Mouse (Mus musculus) kidney, postnatal 0 days (tissue): Measurements from ENCODE around the gene Spink2. TPM values are rescaled to one million over a fixed set of nuclear protein-coding genes. Genes with fewer than 3 reads are reported as not detected.

Experiments
- ATAC-seq: fragments of 200-750 bp; cut with Nextera tagmentation; replicated peaks from 2 replicates; pipeline ENCODE4 v1.8.0; 2017; ENCODE audit warnings: low read depth, moderate number of reproducible peaks, moderate TSS enrichment, moderate library complexity; ENCODE audit not compliant: low FRiP score
- DNase-seq: peaks from one replicate; pipeline ENCODE4 v3.0.0-alpha.2; 2016; ENCODE audit warnings: low spot score
- H3K27ac ChIP-seq: fragments of 300-500 bp; sonication (generic); 2 replicates; pipeline ENCODE4 v1.5.1; 2014; ENCODE audit warnings: mild to moderate bottlenecking
- H3K27me3 ChIP-seq: fragments of 300-500 bp; sonication (generic); 2 replicates; pipeline ENCODE4 v1.6.1; 2014; ENCODE audit warnings: low read length, mixed read lengths; ENCODE audit not compliant: insufficient read depth
- H3K36me3 ChIP-seq: fragments of 300-500 bp; sonication (generic); 2 replicates; pipeline ENCODE4 v1.6.1; 2014; ENCODE audit warnings: low read length, mixed read lengths; ENCODE audit not compliant: insufficient read depth
- H3K4me1 ChIP-seq: fragments of 300-500 bp; sonication (generic); replicated peaks from 2 replicates; pipeline ENCODE4 v1.6.1; 2014; ENCODE audit warnings: antibody characterized with exemption, low read length, mixed read lengths; ENCODE audit not compliant: insufficient read depth
- H3K4me2 ChIP-seq: fragments of 300-500 bp; sonication (generic); 2 replicates; pipeline ENCODE4 v1.6.1; 2014; ENCODE audit warnings: mild to moderate bottlenecking, low read length, moderate library complexity, mixed read lengths
- H3K4me3 ChIP-seq: fragments of 300-500 bp; sonication (generic); replicated peaks from 2 replicates; pipeline ENCODE4 v1.5.1; 2014; ENCODE audit warnings: low read depth, low read length
- H3K9ac ChIP-seq: fragments of 300-500 bp; sonication (generic); 2 replicates; pipeline ENCODE4 v1.6.1; 2014; ENCODE audit warnings: low read depth, low read length
- H3K9me3 ChIP-seq: fragments of 300-500 bp; sonication (generic); replicated peaks from 2 replicates; pipeline ENCODE4 v1.6.1; 2016; ENCODE audit warnings: low read length, inconsistent platforms, mixed read lengths
- CTCF ChIP-seq: IDR thresholded peaks from 2 replicates; pipeline ENCODE4 v1.5.1; 2016; ENCODE audit warnings: antibody characterized with exemption, low read depth, mild to moderate bottlenecking, moderate library complexity
- WGBS: fragments of 180-500 bp; shearing (Covaris S2); extraction: QIAGEN DNeasy Blood & Tissue Kit; methylation state at CpG from one replicate; pipeline ENCODE4 v1.1.7; 2014; 5-methylcytosine and 5-hydroxymethylcytosine counted together
- polyA plus RNA-seq: library from polyadenylated mRNA; unstranded; fragments of >200 nt; fragmentation: Nextera tagmentation; extraction: Ambion mirVana; gene quantifications from 2 replicates; pipeline ENCODE4 v1.2.1, GENCODE M21; 2015

Spink2 gene
- polyA plus RNA-seq, 1 experiment from 2014 or later, result 1.0 TPM

- no peaks in the 10 kb centered on the region for H3K36me3 ChIP-seq
These were observed 41.0 kb upstream of the Spink2 start for GRCm38 (mm10) chr5:77252115-77252827.

DNA sequence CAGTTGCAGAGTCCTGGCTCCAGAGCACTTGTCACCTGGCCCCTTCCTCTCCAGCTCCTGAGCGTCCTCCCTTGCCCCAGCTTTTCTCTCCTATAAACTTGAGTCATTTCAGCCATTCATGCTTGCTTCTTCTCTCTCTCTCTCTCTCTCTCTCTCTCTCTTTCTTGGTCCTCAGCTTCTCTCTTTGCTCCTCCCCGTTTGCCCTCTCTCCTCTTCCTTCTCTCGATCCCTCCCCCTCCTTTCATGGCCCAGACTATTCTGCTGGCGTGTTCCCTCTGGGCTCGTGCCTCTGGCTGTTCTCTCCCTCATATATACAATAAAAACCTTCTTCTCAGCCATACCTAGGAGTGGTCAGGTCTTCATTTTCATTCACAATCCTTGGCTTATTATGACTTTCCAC, 40.4 kb upstream of the Spink2 start:
- H3K27me3 ChIP-seq, result no peaks in the 10 kb centered on the region
- H3K4me2 ChIP-seq, result no peak overlapping the region
- no peak overlapping the region for H3K27ac ChIP-seq
- H3K36me3 ChIP-seq, result no peaks in the 10 kb centered on the region
- 19% methylated on average over 5 of the region's 5 CpGs for WGBS
- DNase-seq, result no peak
- no peak overlapping the region for H3K9ac ChIP-seq
- no peak for TF ChIP-seq CTCF
- H3K4me3 ChIP-seq, result no peak overlapping the region
- ATAC-seq, result no peak
- H3K9me3 ChIP-seq, result no peaks in the 10 kb centered on the region
- H3K4me1 ChIP-seq, result no peaks in the 10 kb centered on the region

More at GRCm38 (mm10) chr5:77252115-77252827, 41.0 kb upstream of the Spink2 start:
- DNase-seq (no peak), ATAC-seq (no peak)
- Histone ChIP-seq H3K4me1 (no peaks in the 10 kb centered on the region), H3K27ac (no peak overlapping the region), H3K9ac (no peak overlapping the region), H3K9me3 (no peaks in the 10 kb centered on the region), H3K27me3 (no peaks in the 10 kb centered on the region), H3K4me2 (no peak overlapping the region), H3K4me3 (no peak overlapping the region)
- WGBS, result 63% methylated on average over 8 of the region's 8 CpGs
- TF ChIP-seq CTCF, result no peak

DNA sequence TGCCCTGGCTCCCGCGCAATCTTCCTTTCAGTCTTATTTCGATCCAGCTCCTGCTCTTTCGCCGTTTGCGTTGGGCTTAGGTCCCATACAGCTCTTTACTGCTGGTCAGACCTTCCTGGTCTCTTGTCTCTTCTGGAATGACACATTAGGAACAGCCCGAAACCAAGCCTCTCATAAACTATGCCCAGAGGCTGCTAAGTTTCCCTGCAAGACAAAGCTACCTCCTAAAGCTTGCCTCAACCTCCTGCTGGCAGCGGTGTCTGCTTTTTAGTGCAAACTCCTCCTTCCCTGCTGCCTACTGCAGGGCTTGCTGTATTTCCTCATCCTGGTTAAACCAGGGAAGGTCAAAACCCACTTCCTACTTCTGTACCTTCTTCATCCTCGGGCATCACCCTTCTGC, 38.8 kb upstream of the Spink2 start:
- Histone ChIP-seq H3K9ac (no peak overlapping the region), H3K4me3 (no peak overlapping the region), H3K9me3 (no peaks in the 10 kb centered on the region), H3K4me2 (no peak overlapping the region), H3K4me1 (no peaks in the 10 kb centered on the region; the same call in 1 of the 2 replicates), H3K36me3 (no peaks in the 10 kb centered on the region), H3K27ac (no peak overlapping the region), H3K27me3 (no peaks in the 10 kb centered on the region)
- DNase-seq (no peak), ATAC-seq (no peak)
- no peak for TF ChIP-seq CTCF
- WGBS, result 76% methylated on average over 9 of the region's 9 CpGs

DNA sequence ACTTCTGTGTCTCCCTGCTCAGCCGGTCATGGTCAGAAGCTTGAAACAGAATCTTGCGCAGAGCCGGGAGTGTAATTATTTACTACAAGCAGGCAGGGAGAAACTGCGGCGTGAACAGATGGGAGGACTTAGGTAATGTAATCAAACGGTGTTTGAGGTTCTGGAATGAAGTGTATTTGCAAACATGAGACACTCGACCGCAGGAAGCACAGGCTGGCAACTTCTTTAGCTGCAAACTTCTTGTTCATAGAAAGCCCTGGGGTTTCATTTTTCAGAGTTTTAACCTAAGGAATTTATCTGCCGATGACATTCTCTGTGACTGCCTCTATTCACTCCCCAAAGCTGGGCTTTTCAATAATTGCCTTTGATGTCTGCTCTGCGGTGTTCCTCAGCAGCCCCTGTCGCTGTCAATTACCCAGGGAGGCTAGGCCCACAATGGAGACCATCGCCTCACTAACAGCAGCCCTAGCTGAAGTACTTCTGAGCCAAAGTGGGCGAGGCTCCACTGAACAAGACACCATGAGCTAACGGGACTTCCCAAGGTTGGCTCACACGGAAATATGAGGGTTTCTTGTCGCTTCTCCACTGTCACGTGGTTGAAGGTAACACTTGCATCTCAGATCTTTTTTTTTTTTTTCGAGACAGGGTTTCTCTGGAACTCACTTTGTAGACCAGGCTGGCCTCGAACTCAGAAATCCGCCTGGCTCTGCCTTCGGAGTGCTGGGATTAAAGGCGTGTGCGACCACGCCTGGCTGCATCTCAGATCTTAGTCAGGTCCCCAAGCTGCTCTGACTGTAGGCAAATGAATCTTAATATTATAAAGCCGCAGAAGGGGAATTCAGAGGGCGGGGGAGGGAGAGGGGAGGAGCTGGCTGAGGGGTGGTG, 34.8 kb upstream of the Spink2 start:
- WGBS, result 21% methylated on average over 26 of the region's 26 CpGs
- Histone ChIP-seq H3K27me3 (no peaks in the 10 kb centered on the region), H3K4me2 (peak overlapping the region; percentile 58), H3K4me1 (no peaks in the 10 kb centered on the region; the same call in 1 of the 2 replicates), H3K36me3 (no peaks in the 10 kb centered on the region), H3K4me3 (peak overlapping the region; percentile 27), H3K9ac (peak overlapping the region; percentile 43; the same call in 1 of the 2 replicates), H3K27ac (no peak overlapping the region), H3K9me3 (no peaks in the 10 kb centered on the region)
- TF ChIP-seq CTCF, result no peak
- peak; percentile 75 for ATAC-seq
- peak; percentile 88 for DNase-seq

DNA sequence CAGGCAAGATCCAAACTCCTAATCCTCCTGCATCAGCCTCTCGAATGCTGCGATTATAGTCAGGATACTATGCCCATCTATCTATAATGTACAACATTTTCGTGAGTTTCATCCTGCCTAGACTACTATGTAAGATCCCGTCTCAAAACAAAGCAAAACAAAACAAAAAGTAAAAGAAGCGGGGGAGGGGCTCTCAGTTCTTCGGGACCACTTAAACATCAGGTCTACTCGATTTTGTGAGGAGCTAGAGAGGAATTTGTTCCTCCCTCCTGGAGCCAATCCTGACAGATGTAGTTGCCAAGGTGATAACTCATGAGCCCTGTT, 34.2 kb upstream of the Spink2 start:
- no peaks in the 10 kb centered on the region for H3K9me3 ChIP-seq
- DNase-seq (no peak), ATAC-seq (no peak)
- no peaks in the 10 kb centered on the region for H3K36me3 ChIP-seq
- H3K9ac ChIP-seq, result peak overlapping the region; percentile 43; the same call in 1 of the 2 replicates
- TF ChIP-seq CTCF, result no peak
- H3K4me3 ChIP-seq, result peak overlapping the region; percentile 27
- H3K27me3 ChIP-seq, result no peaks in the 10 kb centered on the region
- peak overlapping the region; percentile 58 for H3K4me2 ChIP-seq
- no peaks in the 10 kb centered on the region; the same call in 1 of the 2 replicates for H3K4me1 ChIP-seq
- WGBS, result 28% methylated on average over 7 of the region's 7 CpGs
- no peak overlapping the region for H3K27ac ChIP-seq

GRCm38 (mm10) chr5:77244331-77244987, 33.2 kb upstream of the Spink2 start:
- peak; percentile 24 for DNase-seq
- H3K27ac ChIP-seq, result no peak overlapping the region
- H3K4me1 ChIP-seq, result no peaks in the 10 kb centered on the region; the same call in 1 of the 2 replicates
- H3K9ac ChIP-seq, result no peak overlapping the region
- WGBS, result 59% methylated on average over 8 of the region's 8 CpGs
- H3K9me3 ChIP-seq, result no peaks in the 10 kb centered on the region
- H3K4me2 ChIP-seq, result no peak overlapping the region
- no peak for ATAC-seq
- no peak overlapping the region for H3K4me3 ChIP-seq
- no peak for TF ChIP-seq CTCF
- no peaks in the 10 kb centered on the region for H3K36me3 ChIP-seq
- H3K27me3 ChIP-seq, result no peaks in the 10 kb centered on the region
